Mouse (Mus musculus): Measurements from ENCODE around the gene Tmco1. TPM values are rescaled to one million over a fixed set of nuclear protein-coding genes. Genes with fewer than 3 reads are reported as not detected.

The Tmco1 gene
- 100 to 1,000 TPM; 100 to 124 (median 106) TPM for polyA plus RNA-seq (2017; shearing (Covaris generic))

- ATAC-seq: peak; percentile 97
These were observed at the start of gene Tmco1 for GRCm38 (mm10) chr1:167308261-167309054. TSS of gene Tmco1 (plus strand) at chr1:167308378.

GRCm38 (mm10) chr1:167259702-167260101 lies 48.5 kb upstream of the Tmco1 start:
- no peak for ATAC-seq

DNA sequence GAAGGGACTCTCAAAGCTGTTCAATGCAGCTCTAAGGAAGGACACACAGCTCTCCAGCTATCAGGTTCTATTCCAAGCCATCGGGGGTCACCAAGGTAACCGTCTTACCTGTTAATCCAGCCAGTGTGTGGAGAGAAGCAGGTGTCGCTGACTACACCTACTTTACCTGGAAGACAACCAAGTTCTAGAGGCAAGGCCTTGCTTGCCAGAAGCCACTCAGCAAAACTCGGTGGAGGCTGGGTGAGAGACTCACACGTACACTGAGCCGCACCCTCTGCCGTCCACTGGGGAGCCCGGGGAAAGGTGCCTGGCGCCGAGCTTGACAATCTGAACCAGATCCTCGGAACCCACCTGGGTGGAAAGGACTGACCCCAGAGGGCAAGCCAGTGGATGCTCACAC lies 46.4 kb upstream of the Tmco1 start:
- ATAC-seq: no peak

- ATAC-seq: no peak
These were observed 45.6 kb upstream of the Tmco1 start for GRCm38 (mm10) chr1:167262489-167263041.

- no peak for ATAC-seq
These were observed 42.8 kb upstream of the Tmco1 start for GRCm38 (mm10) chr1:167265366-167265765.

DNA sequence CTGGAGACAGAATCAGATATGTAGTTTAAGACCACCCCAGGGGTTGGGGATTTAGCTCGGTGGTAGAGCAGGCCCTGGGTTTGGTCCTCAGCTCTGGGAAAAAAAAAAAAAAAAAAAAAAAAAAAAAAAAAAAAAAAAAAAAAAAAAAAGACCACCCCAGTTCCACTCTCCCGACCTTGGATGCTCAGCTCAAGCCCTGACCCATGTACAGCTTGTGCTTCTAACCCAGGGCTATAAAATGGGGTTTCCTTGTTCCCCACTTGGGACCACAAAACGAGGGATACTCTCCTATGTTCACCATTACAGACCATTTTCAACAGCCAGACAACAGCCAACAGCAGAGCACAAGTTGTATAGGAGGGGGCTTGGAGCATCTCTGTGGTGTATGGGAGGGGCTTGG lies 41.5 kb upstream of the Tmco1 start:
- ATAC-seq: no peak

DNA sequence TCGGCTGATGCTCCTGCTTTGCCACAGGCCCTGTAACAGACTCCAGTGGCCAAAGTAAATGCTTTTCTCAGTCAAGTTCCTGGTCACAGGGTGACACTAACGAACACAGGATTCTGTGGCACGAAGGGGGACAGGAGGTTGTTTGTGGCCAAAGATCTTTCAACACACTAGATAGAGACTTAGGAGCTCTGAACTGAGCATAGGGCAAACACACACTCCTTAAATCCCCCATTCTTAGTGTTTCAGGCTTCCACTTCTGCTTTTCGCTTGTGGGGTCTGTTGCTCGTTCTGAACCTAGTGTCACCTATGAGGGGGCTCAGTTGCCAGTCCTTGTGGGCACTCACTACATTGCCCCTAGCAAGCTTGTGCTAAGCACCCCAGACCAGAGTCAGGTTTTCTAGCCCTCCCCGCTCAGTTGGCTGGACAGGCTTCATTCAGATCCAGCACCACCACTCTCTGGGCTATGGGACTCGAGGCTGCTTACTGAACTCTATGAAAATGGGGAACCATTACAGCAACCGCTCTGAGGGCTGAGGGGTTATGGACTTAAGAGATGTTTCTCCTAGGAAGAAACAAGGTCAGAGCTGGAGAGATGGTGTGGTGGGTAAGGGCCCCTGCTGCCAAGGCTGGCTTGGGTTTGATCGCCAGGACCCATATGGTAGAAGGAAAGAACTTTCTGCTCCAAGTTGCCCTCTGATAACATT lies 39.7 kb upstream of the Tmco1 start:
- no peak for ATAC-seq

DNA sequence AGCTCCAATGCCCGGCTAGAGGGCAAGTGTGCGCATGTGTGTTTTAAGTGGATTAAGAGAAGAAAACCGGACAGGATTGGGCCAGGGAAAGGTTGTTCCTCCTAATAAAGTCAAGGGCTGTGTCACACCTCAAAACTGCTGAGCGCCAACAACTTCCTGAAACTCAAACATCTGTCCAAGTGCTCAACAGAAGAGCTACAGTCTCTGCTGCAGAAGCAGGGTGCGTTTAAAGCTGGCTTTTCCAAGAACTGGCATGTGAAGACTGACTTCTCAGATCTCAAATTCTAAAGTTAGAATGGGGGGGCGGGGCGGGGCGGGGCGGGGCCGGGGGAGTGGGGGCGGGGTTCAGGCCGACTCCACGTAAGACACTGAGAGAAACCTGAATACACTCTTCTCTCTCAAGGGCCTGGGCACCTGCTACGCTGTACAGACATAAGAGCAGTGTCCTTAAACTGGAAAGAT lies 38.8 kb upstream of the Tmco1 start:
- peak; percentile 30 for ATAC-seq

GRCm38 (mm10) chr1:167269856-167270270 lies 38.3 kb upstream of the Tmco1 start:
- no peak for ATAC-seq

DNA sequence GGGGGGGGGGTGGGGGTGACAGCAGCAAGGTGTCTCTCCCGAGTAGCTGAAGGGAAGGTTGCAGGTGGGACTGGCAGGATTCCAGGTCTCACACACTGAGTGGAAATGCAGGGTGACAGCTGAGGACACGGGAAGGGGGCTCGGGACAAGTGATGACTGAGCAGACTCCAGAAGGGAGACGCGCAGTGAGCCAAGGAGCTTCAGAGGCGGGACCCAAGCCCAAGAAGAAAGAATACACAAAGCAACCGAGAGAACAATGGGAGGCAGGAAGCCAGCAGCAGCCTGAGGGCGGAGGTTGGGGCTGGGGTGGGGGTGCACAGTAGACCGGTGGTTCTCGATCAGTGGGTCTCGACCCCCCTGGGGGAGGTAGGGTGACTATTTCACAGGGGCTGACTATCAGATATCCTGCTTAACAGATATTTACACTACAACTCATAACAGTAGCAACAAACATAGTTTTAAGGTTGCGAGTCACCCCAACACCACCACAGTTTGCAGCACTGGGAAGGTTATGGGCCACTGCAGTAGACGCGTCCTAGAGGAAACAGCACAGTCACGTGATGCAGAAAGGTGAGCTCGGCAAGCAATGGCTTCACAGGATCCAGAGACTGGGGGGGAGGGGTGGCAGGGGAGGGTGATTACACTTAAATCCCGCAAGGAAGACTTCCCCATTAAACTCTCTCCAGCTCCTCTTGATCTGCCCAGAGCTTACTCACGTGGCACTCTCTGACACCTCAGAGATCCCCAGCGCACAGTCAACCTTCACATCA lies 37.7 kb upstream of the Tmco1 start:
- peak; percentile 60 for ATAC-seq

GRCm38 (mm10) chr1:167271304-167271703 lies 36.9 kb upstream of the Tmco1 start:
- ATAC-seq: no peak

GRCm38 (mm10) chr1:167271841-167272240 lies 36.3 kb upstream of the Tmco1 start:
- ATAC-seq: no peak

GRCm38 (mm10) chr1:167273380-167274163 lies 34.6 kb upstream of the Tmco1 start:
- peak; percentile 44 for ATAC-seq

DNA sequence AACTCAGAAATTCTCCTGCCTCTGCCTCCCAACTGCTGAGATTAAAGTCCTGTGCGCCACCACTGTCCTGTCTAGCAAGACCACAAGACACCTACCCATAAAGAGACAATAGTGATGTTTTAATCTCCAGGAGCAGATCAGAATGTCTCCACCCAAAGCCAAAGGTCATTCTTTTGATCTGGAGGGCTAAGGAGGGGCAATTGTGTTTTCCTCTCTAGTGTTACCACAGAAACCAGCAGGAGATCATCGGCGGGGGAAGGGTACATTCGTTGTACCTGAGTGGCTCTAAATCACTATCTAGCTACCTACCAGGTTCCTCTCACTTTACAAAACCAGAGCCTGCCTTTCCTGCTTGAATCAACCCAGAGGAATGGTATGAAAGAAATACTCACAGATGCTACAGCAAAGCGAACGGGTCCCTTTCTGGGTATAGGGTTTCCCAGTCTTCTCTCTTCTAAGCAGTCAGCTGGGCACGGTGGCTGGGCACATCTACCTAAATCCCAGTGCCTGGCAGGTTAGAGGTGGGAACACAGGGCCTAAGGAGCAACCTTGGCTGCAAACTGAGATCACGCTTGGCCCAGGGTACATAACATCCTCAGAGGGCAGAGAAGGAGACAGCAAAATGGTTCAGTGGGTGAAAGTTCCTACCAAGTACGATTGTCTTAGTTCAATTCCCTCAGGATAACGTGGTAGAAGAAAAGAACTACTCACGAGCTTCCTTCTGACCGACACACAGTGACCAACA lies 33.4 kb upstream of the Tmco1 start:
- ATAC-seq: no peak

DNA sequence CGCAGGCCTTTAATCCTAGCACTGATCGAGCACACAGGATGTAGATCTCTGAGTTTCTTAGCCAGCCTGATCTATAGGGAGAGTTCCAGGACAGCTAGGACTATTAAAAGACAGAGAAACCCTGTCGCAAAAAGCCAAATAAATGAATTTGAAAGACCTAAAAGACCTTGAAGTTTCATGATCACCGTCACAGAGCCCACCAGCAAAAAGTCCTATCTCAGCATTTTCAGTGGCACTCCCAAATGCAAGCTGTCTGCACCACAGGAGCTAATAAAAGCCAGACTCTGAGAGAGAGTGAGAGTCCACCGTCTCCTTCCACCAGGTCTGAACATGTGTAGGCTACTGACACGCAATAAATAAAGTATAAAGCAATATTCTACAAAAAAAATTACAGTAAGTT lies 29.8 kb upstream of the Tmco1 start:
- no peak for ATAC-seq

DNA sequence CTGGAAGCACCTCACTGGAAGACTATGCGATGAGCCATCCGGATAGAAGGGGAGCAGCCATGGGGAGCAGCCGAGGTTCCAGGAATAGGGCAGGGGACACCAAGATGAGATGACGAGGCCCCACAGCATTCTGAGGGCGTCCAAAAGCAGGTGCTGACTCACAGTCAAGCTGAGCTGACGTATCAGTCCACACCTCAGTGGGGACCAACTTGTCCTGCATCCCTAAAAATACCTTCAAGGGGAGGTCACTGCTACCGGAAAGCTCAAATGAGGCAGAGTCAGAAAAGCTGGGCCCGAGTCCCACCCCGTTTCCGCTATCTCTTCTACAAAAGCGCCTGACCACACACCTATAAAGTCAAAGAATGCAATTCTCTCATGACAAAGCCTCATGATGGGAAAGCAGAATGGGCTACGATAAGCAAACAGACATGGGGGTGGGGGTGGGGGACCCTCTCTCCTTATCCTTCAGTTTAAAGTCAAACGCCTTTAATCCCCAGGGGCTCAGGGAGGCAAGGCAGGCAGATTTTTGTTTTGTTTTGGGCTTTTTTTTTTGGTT lies 28.9 kb upstream of the Tmco1 start:
- no peak for ATAC-seq

GRCm38 (mm10) chr1:167280061-167280460 lies 28.1 kb upstream of the Tmco1 start:
- ATAC-seq: no peak

DNA sequence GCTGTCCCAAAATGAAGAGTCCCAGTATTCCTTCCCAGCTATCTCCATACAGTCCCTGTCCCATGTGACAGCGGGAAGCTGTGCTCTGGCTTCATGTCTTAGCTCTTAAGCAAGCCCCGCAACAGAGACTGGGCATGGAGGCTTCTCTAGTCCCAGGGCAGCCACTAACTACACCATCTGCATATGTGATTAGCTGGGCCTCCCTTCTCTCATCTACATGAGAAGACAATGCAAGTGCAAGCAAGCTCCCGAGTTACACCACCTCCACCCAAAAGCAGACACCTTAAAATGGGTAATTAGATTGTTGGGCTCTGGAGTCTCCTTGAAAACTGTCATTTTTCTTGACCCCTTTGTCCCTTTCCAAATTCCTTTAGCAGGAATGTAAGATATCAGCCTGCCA lies 26.1 kb upstream of the Tmco1 start:
- ATAC-seq: no peak

DNA sequence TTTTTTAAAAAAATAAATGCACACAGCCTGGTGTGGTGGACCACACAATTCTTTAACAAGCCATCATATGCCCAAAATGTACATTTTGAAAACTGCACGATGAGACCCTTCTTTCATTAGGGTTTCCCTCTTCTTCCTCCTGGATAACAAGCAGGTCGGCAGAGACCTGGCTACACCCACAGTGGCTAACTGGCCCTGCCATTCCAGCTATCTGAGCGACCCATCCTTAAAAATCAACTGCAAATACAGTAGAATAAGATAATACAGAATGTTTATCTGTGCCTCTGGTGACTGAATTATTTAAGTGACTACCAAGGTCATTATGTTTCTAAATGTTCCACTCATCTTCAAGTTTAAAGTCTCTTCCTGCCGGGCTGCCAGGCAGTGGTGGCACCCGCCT lies 25.4 kb upstream of the Tmco1 start:
- no peak for ATAC-seq

DNA sequence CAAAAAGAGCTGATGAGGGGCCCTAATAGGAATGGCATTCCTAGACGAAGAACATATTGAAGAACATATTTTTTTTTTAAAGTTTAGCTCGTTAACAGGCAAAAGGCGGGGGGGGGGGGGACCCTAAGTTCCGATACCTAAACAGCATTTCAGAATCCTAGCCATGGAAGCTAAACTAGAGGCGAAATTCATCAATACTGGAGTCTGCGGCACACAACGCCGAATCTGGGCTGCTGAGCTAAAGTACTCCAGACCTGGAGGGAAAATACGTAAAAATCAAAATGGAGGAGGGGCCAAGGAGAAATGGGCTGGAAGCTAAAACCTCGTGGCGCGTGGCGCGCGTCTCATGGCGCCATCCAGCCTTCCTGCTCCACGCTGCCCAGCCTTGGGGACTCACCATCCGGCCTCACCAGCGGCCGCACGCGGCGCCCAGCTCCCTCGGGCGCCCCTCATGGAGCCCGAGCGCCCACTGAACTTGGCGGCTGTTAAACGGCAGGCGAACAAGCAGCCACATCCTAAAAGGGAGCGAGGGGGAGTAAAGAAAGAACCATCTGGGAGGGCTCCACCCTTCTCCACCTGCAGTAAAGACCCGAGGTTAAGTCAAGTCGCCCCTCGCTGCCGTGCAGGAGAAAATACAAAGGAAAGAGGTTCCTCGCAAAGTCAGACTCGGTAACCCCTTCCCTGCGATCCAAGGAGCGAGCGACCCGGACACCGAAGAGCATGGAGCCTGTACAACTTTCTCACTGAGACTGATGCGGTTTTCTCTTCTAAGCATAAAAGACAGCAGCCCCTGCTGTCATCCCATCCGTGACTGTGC lies 24.5 kb upstream of the Tmco1 start:
- ATAC-seq: peak; percentile 29
